Mouse (Mus musculus) retina, postnatal 1 day (tissue): ENCODE measurements around the gene Zfp626.
A peak's percentile ranks its signal among the peaks of the same experiment; 100 is the strongest.
"Not testable (repeated sequence)": the region's sequence is repeated elsewhere in the genome, so short reads cannot be mapped to it uniquely, and the experiment has no call there.

Experiments used
- DNase-seq: peaks from one replicate; pipeline ENCODE4 v3.0.0-alpha.2; 2012

The Zfp626 gene

GRCm38 (mm10) chr7:27806896-27807295 is at the start of gene Zfp626:
Gene Zfp626, plus strand, starts transcription at chr7:27807196.
- DNase-seq = not testable (repeated sequence)

- peak; percentile 53 for DNase-seq
These were observed 41.7 kb upstream of the Zfp626 start for GRCm38 (mm10) chr7:27765176-27765886.

- no peak for DNase-seq
These were observed 17.7 kb upstream of the Zfp626 start for GRCm38 (mm10) chr7:27789306-27789705.

DNA sequence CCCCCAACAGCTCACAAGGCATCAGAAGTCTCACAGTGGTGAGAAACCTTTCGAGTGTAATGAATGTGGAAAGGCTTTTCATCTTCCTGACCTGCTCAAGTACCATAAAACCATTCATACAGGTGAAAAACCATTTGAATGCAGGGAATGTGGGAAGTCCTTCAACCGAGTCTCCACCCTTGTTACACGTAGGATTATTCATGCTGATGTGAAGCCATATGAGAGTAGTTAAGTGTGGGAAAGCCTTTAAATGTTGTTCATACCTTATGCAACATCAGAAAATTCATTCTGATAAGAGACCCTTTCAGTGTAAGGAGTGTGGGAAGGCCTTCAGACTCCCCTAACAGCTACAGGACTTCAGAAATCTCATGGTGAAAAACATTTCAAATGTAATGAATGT is 13.1 kb upstream of the Zfp626 start:
- not testable (repeated sequence) for DNase-seq

DNA sequence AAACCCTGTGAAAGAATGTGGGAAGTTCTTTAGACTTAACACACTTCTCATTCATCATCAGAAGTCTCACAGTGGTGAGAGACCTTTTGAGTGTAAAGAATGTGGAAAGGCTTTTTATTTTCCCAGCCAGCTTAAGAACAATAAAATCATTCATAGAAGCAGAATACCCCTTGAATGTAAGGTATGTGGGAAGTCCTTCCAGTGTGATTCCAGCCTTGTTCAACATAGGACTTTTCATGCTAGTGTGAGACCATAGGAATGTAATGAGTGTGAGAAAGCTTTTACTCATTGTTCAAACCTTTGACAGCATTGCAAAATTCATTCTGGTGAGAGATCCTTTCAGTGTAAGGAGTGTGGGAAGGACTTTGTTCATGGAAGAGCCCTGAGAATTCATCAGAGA is 12.4 kb upstream of the Zfp626 start:
- DNase-seq = no peak

- peak; percentile 67 for DNase-seq
These were observed 8.8 kb upstream of the Zfp626 start for GRCm38 (mm10) chr7:27797906-27798811.

DNA sequence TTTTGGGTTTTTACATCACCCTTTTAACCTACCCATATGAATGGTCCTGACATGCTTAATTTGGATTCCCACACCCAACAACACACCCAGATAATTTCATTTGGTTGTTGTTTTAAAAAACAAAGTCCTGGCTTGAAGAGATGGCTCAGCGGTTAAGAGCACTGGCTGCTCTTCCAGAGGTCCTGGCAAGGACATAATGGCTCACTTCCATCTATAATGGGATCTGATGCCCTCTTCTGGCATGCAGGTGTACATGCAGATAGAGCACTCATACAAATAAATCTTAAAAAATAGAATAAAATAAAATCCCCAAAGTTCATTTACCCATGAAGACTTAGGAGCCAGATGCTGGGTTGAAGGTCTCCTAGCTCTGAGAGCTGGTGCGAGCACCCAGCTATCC is 5.9 kb upstream of the Zfp626 start:
- DNase-seq = peak; percentile 44

DNA sequence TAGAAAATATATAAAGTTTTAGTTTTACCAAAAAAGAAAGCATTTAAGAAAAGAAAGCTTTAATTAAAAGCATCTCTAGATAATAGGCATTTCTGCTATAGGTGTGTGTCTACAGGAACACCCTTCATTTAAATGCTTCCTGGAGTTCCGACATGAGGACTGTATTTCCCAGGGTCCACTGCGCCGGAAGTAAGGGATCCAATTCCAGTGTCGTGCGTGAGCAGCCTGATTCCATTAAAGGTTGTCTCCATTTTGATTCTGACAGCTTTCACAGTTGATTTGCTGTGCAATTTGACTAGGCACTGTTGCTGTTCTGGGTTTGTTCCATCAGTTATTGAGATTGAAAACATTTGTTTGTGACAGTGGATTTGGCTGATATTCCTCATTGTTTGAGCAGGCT is 4.0 kb upstream of the Zfp626 start:
- peak; percentile 13 for DNase-seq

GRCm38 (mm10) chr7:27804297-27805030 is 2.5 kb upstream of the Zfp626 start:
- peak; percentile 87 for DNase-seq

DNA sequence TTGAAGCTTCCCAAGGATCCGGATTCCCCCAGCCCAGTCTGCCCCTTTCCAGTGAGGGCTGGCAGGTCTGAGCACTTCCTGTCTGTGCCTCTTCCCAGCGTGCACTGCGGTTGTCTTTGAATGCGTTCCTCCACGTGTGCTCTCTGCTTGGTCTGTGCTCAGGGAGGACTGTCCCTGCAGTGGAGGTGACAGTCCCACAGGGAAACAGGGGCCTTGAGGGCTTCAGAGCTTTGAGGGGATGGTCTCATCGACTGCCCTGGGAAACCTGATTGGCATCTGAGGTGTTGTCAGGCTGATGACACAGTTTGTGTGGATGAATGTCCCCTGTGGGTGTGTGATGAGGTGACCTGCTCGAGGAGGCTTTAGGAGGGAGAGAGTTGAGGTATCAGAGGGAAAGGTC is 309 bp downstream of the Zfp626 start:
- DNase-seq = not testable (repeated sequence)

- no peak for DNase-seq
These were observed 11.6 kb downstream of the Zfp626 start for GRCm38 (mm10) chr7:27818526-27819110.

- no peak for DNase-seq
These were observed 15.6 kb downstream of the Zfp626 start for GRCm38 (mm10) chr7:27822611-27823010.

DNA sequence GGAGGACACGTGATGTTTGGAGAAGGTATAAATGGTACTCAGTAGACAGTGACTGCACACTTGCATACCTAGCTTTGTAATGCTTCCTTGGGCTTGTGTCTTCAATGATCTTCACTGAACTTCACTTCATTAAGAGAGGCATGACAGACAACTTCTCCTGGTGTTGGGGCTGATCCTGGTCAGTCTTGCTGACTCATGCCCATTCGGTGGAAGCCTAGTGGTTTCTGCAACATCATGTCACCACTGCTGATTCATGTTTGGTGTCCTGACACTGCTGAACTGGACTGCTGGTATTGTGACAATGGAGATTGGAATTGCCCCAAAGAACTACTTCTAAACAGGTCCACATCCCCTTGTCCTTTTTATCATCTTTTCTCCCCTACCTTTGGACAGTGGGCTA is 27.1 kb downstream of the Zfp626 start:
- no peak for DNase-seq

DNA sequence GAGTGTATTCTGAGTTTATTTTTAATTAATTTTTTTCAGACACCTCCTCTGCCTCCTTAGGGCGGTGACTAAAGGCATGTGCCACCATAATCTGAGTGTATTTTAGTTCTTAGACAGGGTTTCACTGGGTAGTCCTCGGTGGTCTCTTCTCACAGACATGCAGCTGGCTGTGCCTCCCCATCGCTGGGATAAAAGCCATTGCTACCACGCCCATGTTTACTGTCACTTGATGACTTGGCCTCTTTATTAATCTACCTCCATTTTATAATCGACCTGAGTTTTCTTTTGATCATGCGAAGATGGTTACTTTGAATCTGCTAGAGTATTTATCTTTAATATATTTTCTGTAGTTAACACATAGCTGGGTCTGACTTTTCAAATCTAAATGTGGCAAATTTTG is 30.9 kb downstream of the Zfp626 start:
- no peak for DNase-seq

DNA sequence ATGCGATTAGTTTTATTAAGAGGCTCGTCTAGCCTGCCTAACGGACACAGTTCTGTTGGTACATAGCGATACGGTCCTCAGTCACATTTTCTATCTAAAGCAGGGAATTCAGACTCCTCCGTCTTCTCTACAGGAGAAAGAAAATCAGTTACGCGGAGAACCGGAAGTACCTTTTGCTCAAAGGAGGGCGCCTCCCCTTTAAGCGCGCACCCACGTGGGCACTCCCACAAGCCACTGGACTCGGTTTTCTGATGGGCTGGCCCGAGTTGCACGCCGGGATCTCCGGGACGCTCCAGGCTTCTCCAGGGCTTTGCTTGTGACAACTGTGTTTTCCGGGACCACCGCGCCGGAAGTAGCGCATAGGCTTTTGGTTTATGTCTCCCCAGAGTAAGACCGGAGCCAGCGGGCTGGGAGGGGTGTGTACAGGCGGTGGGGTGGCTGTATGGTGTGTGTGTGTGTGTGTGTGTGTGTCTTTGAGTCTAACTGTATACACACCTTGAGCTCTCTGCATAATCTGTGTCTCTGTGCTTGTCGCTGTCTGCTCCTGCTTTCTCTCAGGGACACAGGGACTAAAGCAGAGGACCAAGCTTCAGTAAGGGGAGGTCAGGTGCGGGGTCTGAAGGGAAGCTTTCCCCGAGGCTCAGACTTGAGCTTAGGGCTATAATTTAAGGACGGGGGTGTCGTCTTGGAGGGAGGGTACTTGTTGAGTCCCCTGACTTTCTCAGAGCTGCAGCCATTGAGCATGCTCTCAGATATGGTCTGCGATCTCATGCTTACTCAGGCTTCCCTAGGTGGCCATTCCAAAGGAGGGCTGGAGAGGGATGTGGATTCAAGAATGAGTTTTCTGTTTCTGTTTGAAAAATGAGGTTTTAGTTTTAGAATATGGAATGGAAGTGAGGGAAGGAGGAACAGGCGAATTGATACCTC is 31.6 kb downstream of the Zfp626 start, which contains the start of gene Zfp59:
Zfp59 (plus strand) TSS at position 285 of the 927 bp plus-strand sequence.
- DNase-seq = peak; percentile 96

GRCm38 (mm10) chr7:27839596-27839995 is 32.6 kb downstream of the Zfp626 start:
- no peak for DNase-seq

GRCm38 (mm10) chr7:27840104-27840503 is 33.1 kb downstream of the Zfp626 start:
- DNase-seq = no peak

GRCm38 (mm10) chr7:27857227-27857626 is 50.2 kb downstream of the Zfp626 start, which contains the start of gene Zfp607a:
Gene Zfp607a, plus strand, starts transcription at chr7:27857527.
- DNase-seq = no peak

GRCm38 (mm10) chr7:27859301-27860251 is 52.6 kb downstream of the Zfp626 start:
- no peak for DNase-seq
